Mouse (Mus musculus) ZHBTc4 (cell line): Measurements from ENCODE around the gene Eef1akmt1.

ENCODE experiments used
- DNase-seq: peaks from one replicate; pipeline ENCODE4 v3.0.0-alpha.2; 2011; ENCODE audit warnings: low read depth, low spot score

The Eef1akmt1 gene

GRCm38 (mm10) chr14:57571155-57572133 is at the start of gene Eef1akmt1:
Gene Eef1akmt1 (minus strand): TSS chr14:57571612.
- peak; percentile 96 for DNase-seq

GRCm38 (mm10) chr14:57620598-57621236 is 49.3 kb upstream of the Eef1akmt1 start:
- no peak for DNase-seq

GRCm38 (mm10) chr14:57619487-57619886 is 48.1 kb upstream of the Eef1akmt1 start:
- DNase-seq, result peak; percentile 82

- DNase-seq, result no peak
Observed at GRCm38 (mm10) chr14:57617675-57618074, 46.3 kb upstream of the Eef1akmt1 start.

- DNase-seq, result no peak
Observed at GRCm38 (mm10) chr14:57616339-57616965, 45.0 kb upstream of the Eef1akmt1 start.

- no peak for DNase-seq
Observed at GRCm38 (mm10) chr14:57615828-57616227, 44.4 kb upstream of the Eef1akmt1 start.

GRCm38 (mm10) chr14:57611034-57611433 is 39.6 kb upstream of the Eef1akmt1 start:
- DNase-seq, result no peak

GRCm38 (mm10) chr14:57609816-57610329 is 38.5 kb upstream of the Eef1akmt1 start:
- DNase-seq, result no peak

GRCm38 (mm10) chr14:57607500-57607899 is 36.1 kb upstream of the Eef1akmt1 start:
- DNase-seq, result no peak

GRCm38 (mm10) chr14:57606663-57607365 is 35.4 kb upstream of the Eef1akmt1 start:
- DNase-seq, result no peak

- no peak for DNase-seq
Observed at GRCm38 (mm10) chr14:57593279-57593678, 21.9 kb upstream of the Eef1akmt1 start.

- no peak for DNase-seq
Observed at GRCm38 (mm10) chr14:57591830-57592229, 20.4 kb upstream of the Eef1akmt1 start.

GRCm38 (mm10) chr14:57576364-57577060 is 5.1 kb upstream of the Eef1akmt1 start:
- no peak for DNase-seq

GRCm38 (mm10) chr14:57574792-57575587 is 3.6 kb upstream of the Eef1akmt1 start:
- DNase-seq, result no peak

- DNase-seq, result no peak
Observed at GRCm38 (mm10) chr14:57565626-57566025, 5.8 kb downstream of the Eef1akmt1 start.

GRCm38 (mm10) chr14:57556922-57557321 is 14.5 kb downstream of the Eef1akmt1 start:
- DNase-seq, result no peak

GRCm38 (mm10) chr14:57555471-57556070 is 15.8 kb downstream of the Eef1akmt1 start:
- DNase-seq, result no peak

- DNase-seq, result peak; percentile 74
Observed at GRCm38 (mm10) chr14:57554434-57554833, 17.0 kb downstream of the Eef1akmt1 start.

GRCm38 (mm10) chr14:57552945-57553344 is 18.5 kb downstream of the Eef1akmt1 start:
- no peak for DNase-seq
